Mouse (Mus musculus) bone marrow, adult 2 months (tissue): ENCODE results near the gene Efhb.

Source experiments
- CTCF ChIP-seq: fragments of 200-500 bp; IDR thresholded peaks from 2 replicates; pipeline ENCODE4 v1.5.1; 2011; ENCODE audit warnings: low read length, control low read depth; ENCODE audit not compliant: control insufficient read depth, insufficient read depth
- POLR2A ChIP-seq: fragments of 200-500 bp; IDR thresholded peaks from 2 replicates; pipeline ENCODE4 v1.6.1; 2011; ENCODE audit warnings: low read depth, mild to moderate bottlenecking, control low read depth, low read length, borderline replicate concordance; ENCODE audit not compliant: control insufficient read depth

GRCm38 (mm10) chr17:53393201-53393600 lies 69.9 kb downstream of the Efhb start:
- TF ChIP-seq CTCF (no peak), POLR2A (no peak)
